Mouse (Mus musculus) cerebellum, postnatal 36 days (tissue): ENCODE measurements around the gene Chit1.

ENCODE experiments used
- DNase-seq, 2 experiments: peaks; one replicate each; pipeline ENCODE4 v3.0.0; 2021 to 2022; ENCODE audit warnings: mixed read lengths in 2 of 2

The Chit1 gene

GRCm38 (mm10) chr1:134188989-134189729 is 78.1 kb downstream of the Chit1 start:
- peak in 1 of 2 experiments; percentile 30 for DNase-seq

- DNase-seq, result no peak
Measured at GRCm38 (mm10) chr1:134191192-134191591, 80.2 kb downstream of the Chit1 start.

- no peak for DNase-seq
Measured at GRCm38 (mm10) chr1:134192024-134192423, 81.0 kb downstream of the Chit1 start.

GRCm38 (mm10) chr1:134193126-134193525 is 82.1 kb downstream of the Chit1 start, which contains the start of gene Mybph:
Gene Mybph (plus strand): TSS chr1:134193448.
- no peak for DNase-seq

GRCm38 (mm10) chr1:134193674-134194197 is 82.7 kb downstream of the Chit1 start:
- no peak for DNase-seq

GRCm38 (mm10) chr1:134194298-134195022 is 83.4 kb downstream of the Chit1 start:
- DNase-seq, result no peak

GRCm38 (mm10) chr1:134195117-134195516 is 84.1 kb downstream of the Chit1 start:
- DNase-seq, result no peak

GRCm38 (mm10) chr1:134195571-134195970 is 84.5 kb downstream of the Chit1 start:
- peak; percentile 49 to 52 for DNase-seq

GRCm38 (mm10) chr1:134195979-134196378 is 84.9 kb downstream of the Chit1 start:
- DNase-seq, result peak; percentile 58 to 68

- DNase-seq, result peak; percentile 73
Measured at GRCm38 (mm10) chr1:134196386-134196785, 85.3 kb downstream of the Chit1 start.

- no peak for DNase-seq
Measured at GRCm38 (mm10) chr1:134197325-134197982, 86.4 kb downstream of the Chit1 start.

GRCm38 (mm10) chr1:134198197-134198995 is 87.4 kb downstream of the Chit1 start:
- DNase-seq, result no peak

GRCm38 (mm10) chr1:134200481-134200880 is 89.4 kb downstream of the Chit1 start:
- no peak for DNase-seq
